Mouse (Mus musculus) thymus, postnatal 4 days (tissue): ENCODE measurements around the gene Copa.

Experiments
- DNase-seq: peaks from one replicate; pipeline ENCODE4 v3.0.0; 2021

Gene Copa

DNA sequence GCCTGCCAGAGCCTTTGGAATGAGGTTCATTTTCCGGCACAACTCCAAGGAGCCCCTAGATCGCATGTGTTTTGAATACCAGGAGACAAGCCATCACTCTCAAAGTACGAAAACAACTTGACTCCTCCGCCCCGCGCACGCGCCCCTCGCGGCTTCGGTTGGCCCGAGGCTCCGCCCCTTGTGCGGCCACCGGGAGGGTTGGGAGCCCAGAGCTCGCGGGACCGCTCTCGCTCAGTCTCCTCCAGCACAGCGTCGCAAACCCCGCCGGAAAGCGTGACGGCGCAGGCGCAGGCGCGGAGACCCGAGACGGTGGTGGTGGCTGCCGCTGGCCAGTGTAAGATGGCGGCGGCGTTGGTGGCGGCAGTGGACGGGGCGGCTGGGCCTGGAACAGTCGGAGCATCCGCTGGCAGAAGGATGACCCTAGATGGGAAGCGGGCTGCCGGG lies 65.5 kb downstream of the Copa start, which contains the start of gene Dcaf8:
Gene Dcaf8, plus strand, starts transcription at position 250 of the 444 bp plus-strand sequence.
- peak; percentile 98 for DNase-seq

DNA sequence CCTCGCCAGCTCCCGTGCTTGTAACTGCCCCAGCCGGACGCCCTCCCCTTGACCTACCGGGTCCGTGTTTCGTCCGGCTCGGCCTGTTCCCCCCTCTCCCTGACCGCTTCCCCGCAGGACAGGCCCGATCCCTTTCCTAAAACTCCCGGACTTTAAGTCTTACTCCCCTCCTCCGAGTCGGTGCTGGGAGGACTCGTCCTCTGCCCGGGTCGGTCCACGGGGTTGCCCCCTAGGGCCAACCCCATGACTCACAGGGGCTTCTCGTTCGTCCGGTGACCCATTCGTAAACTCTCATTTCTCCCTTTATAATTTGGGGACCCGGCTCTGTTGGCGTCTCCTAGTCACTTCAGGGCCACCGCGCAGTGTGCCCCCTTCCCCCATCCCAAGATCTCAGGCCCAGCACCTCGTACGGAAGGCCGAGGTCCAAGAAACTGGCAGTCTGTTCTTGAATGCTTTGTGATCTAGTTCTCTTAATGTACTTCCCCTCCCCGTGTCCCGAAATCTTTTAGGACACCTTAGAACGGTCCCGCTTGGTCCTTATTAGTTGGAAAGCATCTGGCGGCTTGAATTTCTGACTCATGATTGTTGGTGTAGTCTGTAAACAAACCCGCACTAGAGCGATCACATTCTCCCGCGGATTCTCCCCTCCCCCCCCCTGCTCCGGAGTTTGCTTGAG lies 66.1 kb downstream of the Copa start:
- DNase-seq, result peak; percentile 69

- peak; percentile 24 for DNase-seq
These were observed 66.9 kb downstream of the Copa start for GRCm38 (mm10) chr1:172148955-172149815.

DNA sequence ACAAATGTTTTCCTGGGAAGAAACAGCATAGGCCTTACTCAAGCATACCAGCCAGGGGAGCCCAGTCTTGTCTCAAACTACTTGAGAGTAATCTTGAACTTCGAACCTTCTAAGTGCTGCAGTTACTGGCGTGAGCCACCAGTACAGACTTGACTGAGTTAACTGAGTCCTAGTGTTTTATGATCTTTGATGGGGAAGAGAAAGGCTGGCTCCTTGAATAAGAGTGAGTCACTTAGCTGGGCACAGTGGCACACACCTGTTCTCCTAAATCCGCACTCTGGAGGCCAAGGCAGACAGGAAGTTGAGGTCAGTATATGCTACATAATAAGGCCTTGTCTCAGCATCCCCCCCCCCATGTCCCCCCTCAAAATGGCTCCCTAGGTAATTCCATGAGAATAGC lies 72.2 kb downstream of the Copa start:
- no peak for DNase-seq

DNA sequence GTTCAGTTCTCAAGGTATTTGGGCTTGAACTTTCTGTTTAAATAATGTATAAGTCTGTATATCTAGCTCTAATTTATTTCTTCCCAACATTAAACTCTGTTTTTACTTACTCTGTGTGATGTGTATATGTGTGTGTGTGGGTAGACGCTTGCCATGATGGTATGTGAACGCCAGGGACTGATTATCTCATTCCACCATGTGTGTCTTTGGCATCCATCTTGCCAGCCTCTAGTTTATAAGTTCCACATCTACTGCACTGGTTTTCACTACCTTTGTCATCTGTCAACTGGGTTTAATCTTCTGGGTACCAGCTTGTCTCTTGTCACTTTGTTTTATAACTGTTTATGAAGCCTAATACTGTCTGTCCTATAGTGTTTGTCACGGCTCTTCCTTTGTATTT lies 73.2 kb downstream of the Copa start:
- DNase-seq, result no peak

DNA sequence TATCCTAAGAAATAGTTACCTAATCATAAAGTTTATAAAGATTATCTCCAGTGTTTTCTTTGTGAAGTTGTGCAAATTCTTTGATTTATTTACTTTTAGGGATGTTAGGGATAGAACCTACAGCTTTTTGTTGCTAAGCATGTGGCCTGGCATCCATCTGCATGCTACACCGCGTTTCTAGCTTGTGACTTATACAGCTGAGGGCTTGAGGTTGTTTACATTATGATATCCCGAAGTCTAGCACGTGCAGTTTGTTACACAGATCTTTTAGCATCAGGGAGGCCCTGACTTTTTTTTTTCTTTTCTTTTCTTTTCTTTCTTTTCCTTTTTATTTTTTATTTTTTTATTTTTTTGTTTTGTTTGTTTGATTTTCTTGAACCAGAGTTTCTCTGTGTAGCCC lies 77.6 kb downstream of the Copa start:
- DNase-seq, result no peak

DNA sequence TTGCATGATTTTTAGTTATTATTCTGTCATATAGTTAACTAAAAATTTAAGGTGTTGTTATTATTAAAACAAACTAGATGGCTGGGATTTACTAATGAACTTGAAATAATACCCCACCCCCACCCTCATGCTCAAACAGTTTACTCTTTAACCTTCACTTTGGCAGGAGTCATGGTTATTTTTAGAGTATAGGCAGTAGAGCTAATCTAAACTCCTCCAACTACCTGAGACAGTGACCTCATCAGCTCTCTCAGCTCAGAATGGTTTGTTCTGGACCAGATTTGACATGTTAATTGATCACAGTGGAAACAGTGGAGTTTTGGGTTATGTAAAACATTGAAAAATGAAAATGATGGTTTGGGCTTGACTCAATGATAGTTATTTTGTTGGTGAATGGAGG lies 78.2 kb downstream of the Copa start:
- DNase-seq, result no peak

DNA sequence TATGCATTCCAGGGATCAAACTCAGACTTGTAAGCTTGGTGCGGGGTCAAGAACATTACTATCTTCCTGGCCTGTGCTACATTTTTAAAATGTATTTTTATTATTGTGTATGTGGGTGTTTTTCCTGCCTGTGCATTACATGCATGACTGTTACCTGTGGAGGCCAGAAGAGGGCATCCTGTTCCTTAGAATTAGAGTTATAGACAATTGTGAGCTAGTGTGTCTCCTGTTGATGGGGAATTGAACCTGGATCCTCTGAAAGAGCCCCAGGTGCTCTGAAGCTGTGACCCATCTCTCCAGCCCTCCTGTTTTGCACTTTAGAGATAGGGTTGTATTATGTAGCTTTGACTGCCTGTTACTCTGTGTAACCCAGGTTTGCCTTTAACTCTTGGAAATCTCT lies 79.7 kb downstream of the Copa start:
- DNase-seq, result peak; percentile 36

GRCm38 (mm10) chr1:172162959-172163358 lies 80.6 kb downstream of the Copa start:
- no peak for DNase-seq

GRCm38 (mm10) chr1:172167911-172168310 lies 85.6 kb downstream of the Copa start:
- DNase-seq, result no peak

DNA sequence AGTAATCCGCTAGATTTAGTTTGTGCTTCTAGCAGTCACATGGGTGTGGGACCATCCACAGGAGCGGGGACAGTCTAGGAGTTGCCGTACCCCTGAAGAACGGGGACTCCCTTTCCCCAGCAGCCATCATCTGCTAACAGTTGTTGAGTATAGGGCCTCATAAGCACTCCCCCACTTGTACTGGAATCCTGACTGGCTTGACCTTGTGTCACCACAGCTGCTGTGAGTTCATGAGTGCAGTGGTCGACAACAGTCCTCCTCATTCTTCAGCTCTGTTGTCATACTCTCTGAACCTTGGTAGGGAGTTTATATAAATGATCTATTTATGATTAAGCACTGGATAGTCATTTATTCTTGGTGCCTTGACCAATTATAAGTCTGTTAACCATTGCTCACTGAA lies 87.5 kb downstream of the Copa start:
- no peak for DNase-seq
